ENCODE assay signal across 16 mouse cellular contexts in genomic region chr13:44375476-44376159, GRCm38 (mm10).
A peak's percentile ranks its signal among the peaks of the same experiment; 100 is the strongest.
DNase-seq lines count a peak whose midpoint lies in the region; ATAC-seq lines count a peak whose summit lies in the region.
"Had no signal": no experiment of that assay in that cellular context is flagged by ENCODE, and none has a peak within 500 bp of the region (broad histone marks: within the 10 kb centered on the region; RNA-seq: fewer than 3 reads in every experiment).

No protein-coding gene starts in this region.

- peaks cover 20% of the 10 kb centered on the region for H3K4me1 ChIP-seq in hindbrain, embryonic 12.5 days
- H3K4me1 ChIP-seq in hindbrain, embryonic 13.5 days (replicated peaks) = peaks cover 13% of the 10 kb centered on the region
- H3K4me1 ChIP-seq: liver, embryonic 15.5 days had no signal

- ATAC-seq in hindbrain, embryonic 12.5 days (ENCODE audit: low FRiP score) = peak; percentile 60
- no peak for ATAC-seq in hindbrain, embryonic 13.5 days (ENCODE audit: low FRiP score)
- ATAC-seq in CD4-positive, CD25-positive, alpha-beta regulatory T cell, adult 4 months = peak; percentile 63
- ATAC-seq in cerebellum, adult (ENCODE audit: insufficient number of reproducible peaks, low FRiP score, low TSS enrichment) = no peak

- H3K9me3 ChIP-seq in hindbrain, embryonic 12.5 days (replicated peaks) = no peaks in the 10 kb centered on the region
- H3K9me3 ChIP-seq in hindbrain, embryonic 13.5 days = no peaks in the 10 kb centered on the region
- H3K9me3 ChIP-seq: liver, embryonic 15.5 days had no signal

- no peak overlapping the region for H3K9ac ChIP-seq in hindbrain, embryonic 12.5 days
- H3K9ac ChIP-seq in hindbrain, embryonic 13.5 days = no peak overlapping the region
- H3K9ac ChIP-seq: liver, embryonic 15.5 days had no signal

- WGBS in hindbrain, embryonic 12.5 days = 23% methylated on average over 13 of the region's 13 CpGs
- 17% methylated on average over 13 of the region's 13 CpGs for WGBS in hindbrain, embryonic 13.5 days

- no peaks in the 10 kb centered on the region for H3K36me3 ChIP-seq in hindbrain, embryonic 12.5 days
- no peaks in the 10 kb centered on the region for H3K36me3 ChIP-seq in hindbrain, embryonic 13.5 days
- H3K36me3 ChIP-seq: liver, embryonic 15.5 days had no signal

- H3K27ac ChIP-seq in hindbrain, embryonic 12.5 days = no peak overlapping the region
- no peak overlapping the region for H3K27ac ChIP-seq in hindbrain, embryonic 13.5 days
- H3K27ac ChIP-seq: kidney, postnatal 0 days; liver, embryonic 15.5 days had no signal

- peaks cover 2% of the 10 kb centered on the region for H3K27me3 ChIP-seq in hindbrain, embryonic 12.5 days
- H3K27me3 ChIP-seq in hindbrain, embryonic 13.5 days = peaks cover 16% of the 10 kb centered on the region; the same call in 1 of the 2 replicates
- H3K27me3 ChIP-seq: CH12.LX; liver, embryonic 15.5 days had no signal

- no peak overlapping the region for H3K4me3 ChIP-seq in hindbrain, embryonic 12.5 days
- H3K4me3 ChIP-seq in hindbrain, embryonic 13.5 days = no peak overlapping the region
- H3K4me3 ChIP-seq: liver, embryonic 15.5 days; myocyte had no signal

- H3K4me2 ChIP-seq in hindbrain, embryonic 12.5 days (replicated peaks) = no peak overlapping the region
- no peak overlapping the region for H3K4me2 ChIP-seq in hindbrain, embryonic 13.5 days
- H3K4me2 ChIP-seq: liver, embryonic 15.5 days had no signal

- DNase-seq in embryo, embryonic 10.5 days (ENCODE audit: low spot score) = peak; percentile 81
- peak; percentile 42 for DNase-seq in naive thymus-derived CD4-positive, alpha-beta T cell, adult 2 months (ENCODE audit: low read depth)
- no peak for DNase-seq in cerebellum, adult 9-11 months
- no peak for DNase-seq in testis, postnatal 10 days (ENCODE audit: low spot score)
- DNase-seq: adrenal gland, postnatal 14 days; cerebellum, adult 11 months; gastrocnemius, postnatal 25 days; right cerebral cortex, adult 18-20 months had no signal

Comparison
In these comparisons a context has a peak if more than half of its experiments do, and no peak if none do; other contexts are left out.
1. ATAC-seq: peak in hindbrain, embryonic 12.5 days (single experiment) and CD4-positive, CD25-positive, alpha-beta regulatory T cell, adult 4 months (single experiment); none in hindbrain, embryonic 13.5 days (single experiment) and cerebellum, adult (single experiment).
2. DNase-seq: peak in embryo, embryonic 10.5 days (single experiment) and naive thymus-derived CD4-positive, alpha-beta T cell, adult 2 months (single experiment); none in cerebellum, adult 9-11 months (single experiment) and testis, postnatal 10 days (single experiment).